Mouse (Mus musculus): ENCODE results near the gene Tnfrsf26. TPM values are rescaled to one million over a fixed set of nuclear protein-coding genes. Genes with fewer than 3 reads are reported as not detected.
"Not testable (repeated sequence)": the region's sequence is repeated elsewhere in the genome, so short reads cannot be mapped to it uniquely, and the experiment has no call there.

Tnfrsf26 gene
- polyA plus RNA-seq (2015; fragmentation: Nextera tagmentation; extraction: Ambion mirVana), result 0.35 and 0.38 TPM in 2 replicates

- no peak within 1 kb of the TSS for H3K9ac ChIP-seq
- no peaks in the 10 kb centered on the region for H3K4me1 ChIP-seq (replicated peaks)
- H3K36me3 ChIP-seq, result no peaks in the 10 kb centered on the region
- WGBS, result 88% methylated on average over 1 of the region's 1 CpGs
- H3K9me3 ChIP-seq, result no peaks in the 10 kb centered on the region
- H3K4me2 ChIP-seq (replicated peaks), result no peak within 1 kb of the TSS
- no peak within 1 kb of the TSS for H3K27ac ChIP-seq
- no peaks in the 10 kb centered on the region for H3K27me3 ChIP-seq (replicated peaks)
- no peak within 1 kb of the TSS for H3K4me3 ChIP-seq (replicated peaks)
- no peak for ATAC-seq
These were observed at the start of gene Tnfrsf26 for GRCm38 (mm10) chr7:143628540-143628939. Gene Tnfrsf26, minus strand, starts transcription at chr7:143628722.

GRCm38 (mm10) chr7:143666427-143667311 lies 38.1 kb upstream of the Tnfrsf26 start:
- Histone ChIP-seq H3K36me3 (no peaks in the 10 kb centered on the region), H3K27ac (no peak overlapping the region), H3K27me3 (replicated peaks) (no peaks in the 10 kb centered on the region), H3K4me2 (replicated peaks) (no peak overlapping the region), H3K9me3 (no peaks in the 10 kb centered on the region), H3K4me1 (replicated peaks) (no peaks in the 10 kb centered on the region), H3K4me3 (replicated peaks) (no peak overlapping the region), H3K9ac (no peak overlapping the region)
- ATAC-seq, result no peak

GRCm38 (mm10) chr7:143663470-143663869 lies 34.9 kb upstream of the Tnfrsf26 start:
- H3K36me3 ChIP-seq, result no peaks in the 10 kb centered on the region
- H3K4me1 ChIP-seq (replicated peaks), result no peaks in the 10 kb centered on the region
- no peak overlapping the region for H3K4me2 ChIP-seq (replicated peaks)
- no peak overlapping the region for H3K9ac ChIP-seq
- H3K27ac ChIP-seq, result no peak overlapping the region
- no peaks in the 10 kb centered on the region for H3K9me3 ChIP-seq
- H3K27me3 ChIP-seq (replicated peaks), result no peaks in the 10 kb centered on the region
- WGBS, result 78% methylated on average over 2 of the region's 2 CpGs
- ATAC-seq, result no peak
- H3K4me3 ChIP-seq (replicated peaks), result no peak overlapping the region

GRCm38 (mm10) chr7:143660797-143661196 lies 32.3 kb upstream of the Tnfrsf26 start:
- ATAC-seq, result no peak

GRCm38 (mm10) chr7:143649769-143650346 lies 21.3 kb upstream of the Tnfrsf26 start:
- 50% methylated on average over 10 of the region's 10 CpGs for WGBS
- not testable (repeated sequence) for H3K27ac ChIP-seq; H3K4me1 ChIP-seq (replicated peaks); H3K27me3 ChIP-seq (replicated peaks); H3K9ac ChIP-seq; H3K9me3 ChIP-seq; H3K36me3 ChIP-seq
- H3K4me3 ChIP-seq (replicated peaks), result peak overlapping the region; percentile 71
- peak overlapping the region; percentile 96 for H3K4me2 ChIP-seq (replicated peaks)
- ATAC-seq, result 0 out of 2 replicates have a peak, but pooled peaks have one; percentile 25

More at GRCm38 (mm10) chr7:143660797-143661196, 32.3 kb upstream of the Tnfrsf26 start:
- H3K4me1 ChIP-seq (replicated peaks), result no peaks in the 10 kb centered on the region
- no peak overlapping the region for H3K9ac ChIP-seq
- no peaks in the 10 kb centered on the region for H3K9me3 ChIP-seq
- no peak overlapping the region for H3K4me3 ChIP-seq (replicated peaks)
- no peak overlapping the region for H3K4me2 ChIP-seq (replicated peaks)
- H3K27ac ChIP-seq, result no peak overlapping the region
- H3K27me3 ChIP-seq (replicated peaks), result no peaks in the 10 kb centered on the region
- no peaks in the 10 kb centered on the region for H3K36me3 ChIP-seq

- no peaks in the 10 kb centered on the region for H3K4me1 ChIP-seq (replicated peaks)
- H3K27ac ChIP-seq, result no peak within 1 kb of the TSS
- peak within 1 kb of the TSS; percentile 63 for H3K9ac ChIP-seq
- peak within 1 kb of the TSS; percentile 71 for H3K4me3 ChIP-seq (replicated peaks)
- no peaks in the 10 kb centered on the region for H3K9me3 ChIP-seq
- H3K4me2 ChIP-seq (replicated peaks), result peak within 1 kb of the TSS; percentile 96
- H3K27me3 ChIP-seq (replicated peaks), result no peaks in the 10 kb centered on the region
- H3K36me3 ChIP-seq, result no peaks in the 10 kb centered on the region
- WGBS, result 3% methylated on average over 39 of the region's 39 CpGs
- ATAC-seq, result peak; percentile 99
These were observed 20.7 kb upstream of the Tnfrsf26 start, which contains the start of gene Tnfrsf22 for GRCm38 (mm10) chr7:143649034-143649768. Gene Tnfrsf22, minus strand, starts transcription at chr7:143649661.

GRCm38 (mm10) chr7:143643949-143644348 lies 15.4 kb upstream of the Tnfrsf26 start:
- H3K4me2 ChIP-seq (replicated peaks); H3K4me3 ChIP-seq (replicated peaks); H3K27ac ChIP-seq; H3K4me1 ChIP-seq (replicated peaks); H3K9ac ChIP-seq; H3K36me3 ChIP-seq; ATAC-seq; H3K27me3 ChIP-seq (replicated peaks); H3K9me3 ChIP-seq: not testable (repeated sequence)
- WGBS, result 88% methylated on average over 2 of the region's 2 CpGs

GRCm38 (mm10) chr7:143636674-143637073 lies 8.2 kb upstream of the Tnfrsf26 start:
- Histone ChIP-seq H3K4me2 (replicated peaks) (no peak overlapping the region), H3K4me3 (replicated peaks) (no peak overlapping the region), H3K4me1 (replicated peaks) (no peaks in the 10 kb centered on the region), H3K36me3 (no peaks in the 10 kb centered on the region), H3K27me3 (replicated peaks) (no peaks in the 10 kb centered on the region), H3K9me3 (no peaks in the 10 kb centered on the region), H3K9ac (no peak overlapping the region), H3K27ac (no peak overlapping the region)
- no peak for ATAC-seq
- 97% methylated on average over 1 of the region's 1 CpGs for WGBS

- Histone ChIP-seq H3K4me2 (replicated peaks) (no peak overlapping the region), H3K4me3 (replicated peaks) (no peak overlapping the region), H3K27ac (no peak overlapping the region), H3K4me1 (replicated peaks) (no peaks in the 10 kb centered on the region), H3K36me3 (no peaks in the 10 kb centered on the region), H3K27me3 (replicated peaks) (no peaks in the 10 kb centered on the region), H3K9me3 (no peaks in the 10 kb centered on the region), H3K9ac (no peak overlapping the region)
- ATAC-seq, result no peak
- 62% methylated on average over 2 of the region's 2 CpGs for WGBS
These were observed 3.0 kb upstream of the Tnfrsf26 start for GRCm38 (mm10) chr7:143631503-143631902.

- no peak overlapping the region for H3K4me3 ChIP-seq (replicated peaks)
- no peak overlapping the region for H3K27ac ChIP-seq
- H3K9me3 ChIP-seq, result no peaks in the 10 kb centered on the region
- no peak overlapping the region for H3K4me2 ChIP-seq (replicated peaks)
- ATAC-seq, result no peak
- WGBS, result 25% methylated on average over 1 of the region's 1 CpGs
- H3K4me1 ChIP-seq (replicated peaks), result no peaks in the 10 kb centered on the region
- H3K27me3 ChIP-seq (replicated peaks), result no peaks in the 10 kb centered on the region
- no peak overlapping the region for H3K9ac ChIP-seq
- no peaks in the 10 kb centered on the region for H3K36me3 ChIP-seq
These were observed 979 bp upstream of the Tnfrsf26 start for GRCm38 (mm10) chr7:143629501-143629900.

GRCm38 (mm10) chr7:143627555-143628286 lies 801 bp downstream of the Tnfrsf26 start:
- 60% methylated on average over 10 of the region's 10 CpGs for WGBS
- H3K36me3 ChIP-seq, result no peaks in the 10 kb centered on the region
- H3K9ac ChIP-seq, result no peak overlapping the region
- no peak overlapping the region for H3K4me3 ChIP-seq (replicated peaks)
- H3K4me1 ChIP-seq (replicated peaks), result no peaks in the 10 kb centered on the region
- H3K27me3 ChIP-seq (replicated peaks), result no peaks in the 10 kb centered on the region
- ATAC-seq, result no peak
- H3K4me2 ChIP-seq (replicated peaks), result no peak overlapping the region
- no peak overlapping the region for H3K27ac ChIP-seq
- H3K9me3 ChIP-seq, result no peaks in the 10 kb centered on the region

GRCm38 (mm10) chr7:143626178-143626577 lies 2.3 kb downstream of the Tnfrsf26 start:
- Histone ChIP-seq H3K9ac (no peak overlapping the region), H3K9me3 (no peaks in the 10 kb centered on the region), H3K4me1 (replicated peaks) (no peaks in the 10 kb centered on the region), H3K27ac (no peak overlapping the region), H3K36me3 (no peaks in the 10 kb centered on the region), H3K27me3 (replicated peaks) (no peaks in the 10 kb centered on the region), H3K4me2 (replicated peaks) (no peak overlapping the region), H3K4me3 (replicated peaks) (no peak overlapping the region)
- 60% methylated on average over 2 of the region's 2 CpGs for WGBS
- no peak for ATAC-seq

Measured in intestine, embryonic 15.5 days (tissue).